Mouse (Mus musculus): ENCODE measurements at regions not wholly inside any gene's neighbourhood (a gene's known extent, or its start where the extent isn't known, plus 50 kb on each side); places are given as distances from the start of the nearest gene placed in this dataset.
A peak's percentile ranks its signal among the peaks of the same experiment; 100 is the strongest.

- intact Hi-C loops (cut with DNase I) = no loop called here
- no peak for DNase-seq
Observed at GRCm38 (mm10) chr17:62546286-62546685, 334.8 kb downstream of the Efna5 start.

GRCm38 (mm10) chr17:62545330-62545729 lies 335.8 kb downstream of the Efna5 start:
- DNase-seq = peak; percentile 25 to 37
- intact Hi-C loops (cut with DNase I) = no loop called here

DNA sequence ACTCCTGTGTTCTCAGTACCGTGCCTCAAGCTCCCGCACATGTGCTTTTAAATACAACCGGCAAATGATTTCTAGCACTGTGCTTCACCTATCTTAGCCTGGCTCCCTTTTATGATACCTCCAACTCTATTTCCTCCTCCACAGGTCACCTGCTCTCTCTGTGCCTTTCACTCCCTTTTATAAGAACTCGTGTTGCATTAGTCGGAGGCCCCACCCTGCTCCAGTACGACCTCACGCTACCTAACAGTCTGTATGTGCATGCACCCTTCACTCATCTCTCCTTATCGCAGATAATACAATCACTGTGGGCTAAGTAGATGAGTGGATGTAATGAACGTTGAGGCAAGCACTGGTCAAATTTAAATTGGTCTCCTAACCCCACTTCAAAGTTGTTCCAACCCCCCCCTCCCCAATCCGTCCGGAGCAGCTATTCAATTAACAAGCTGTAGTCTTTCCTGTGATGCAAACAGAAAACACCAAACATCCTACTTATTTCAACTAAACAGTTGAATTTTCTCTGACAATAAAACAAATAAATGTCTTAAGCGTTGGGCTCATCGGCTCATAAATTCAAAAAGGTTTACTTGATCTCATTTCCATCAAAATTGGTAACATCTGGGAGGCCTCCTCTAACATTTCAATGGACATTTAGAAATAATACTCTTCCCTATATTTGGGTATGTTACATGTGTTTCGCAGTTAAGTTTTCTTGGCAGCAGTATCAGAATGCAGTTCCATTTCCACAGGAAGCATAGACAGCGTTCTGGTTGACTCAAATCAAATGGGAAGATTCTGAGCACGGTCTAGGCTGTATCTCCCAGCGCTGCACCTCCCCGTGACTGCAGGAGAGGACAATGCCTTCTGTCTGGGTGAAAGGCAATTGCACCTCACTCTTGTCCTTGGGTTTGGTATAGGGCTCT lies 337.8 kb downstream of the Efna5 start:
- intact Hi-C loops (cut with DNase I) = no loop called here
- peak; percentile 4 to 9 for DNase-seq

DNA sequence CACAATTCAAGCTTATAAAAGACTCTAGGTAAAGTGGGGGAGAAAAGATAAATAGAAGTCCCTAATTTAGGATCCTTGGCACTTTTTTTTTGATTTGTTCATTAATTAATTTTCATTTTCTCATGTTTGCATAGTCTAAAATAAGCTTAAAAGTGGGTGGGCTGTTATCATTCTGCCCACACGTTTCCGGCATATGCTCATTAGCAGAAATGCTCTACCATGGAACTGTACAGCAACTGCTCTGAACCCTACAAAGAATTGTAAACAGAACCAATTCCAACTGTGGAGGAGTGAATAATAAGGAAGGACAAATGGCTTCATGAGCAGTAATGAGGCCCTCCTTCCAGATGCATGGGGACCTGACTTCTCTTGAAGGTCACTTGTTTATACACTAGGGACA lies 351.2 kb downstream of the Efna5 start:
- DNase-seq = no peak
- intact Hi-C loops (cut with DNase I) = no loop called here

GRCm38 (mm10) chr17:62527556-62527955 lies 353.6 kb downstream of the Efna5 start:
- intact Hi-C loops (cut with DNase I) = no loop called here

DNA sequence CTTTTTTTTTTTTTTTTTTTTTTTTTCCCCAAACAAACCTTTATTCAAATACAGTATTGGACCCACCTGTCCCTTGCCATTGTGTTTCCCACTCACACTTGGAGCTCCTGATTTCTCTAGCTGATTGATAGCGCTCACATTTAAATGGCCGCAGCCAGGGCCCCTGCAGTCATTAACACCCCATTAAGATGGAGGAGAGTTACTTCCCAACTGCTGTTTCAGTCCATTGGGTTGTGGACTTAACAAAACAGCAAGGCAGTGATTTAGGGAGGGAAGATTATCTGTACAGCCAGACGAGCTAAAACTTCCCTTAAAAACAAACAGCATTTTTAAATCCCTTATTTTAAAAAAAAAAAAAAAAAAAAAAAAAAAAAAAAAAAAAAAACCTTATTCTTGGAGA lies 367.5 kb downstream of the Efna5 start:
- intact Hi-C loops (cut with DNase I) = no loop called here

More at GRCm38 (mm10) chr17:62527556-62527955, 353.6 kb downstream of the Efna5 start:
- no peak for DNase-seq

DNA sequence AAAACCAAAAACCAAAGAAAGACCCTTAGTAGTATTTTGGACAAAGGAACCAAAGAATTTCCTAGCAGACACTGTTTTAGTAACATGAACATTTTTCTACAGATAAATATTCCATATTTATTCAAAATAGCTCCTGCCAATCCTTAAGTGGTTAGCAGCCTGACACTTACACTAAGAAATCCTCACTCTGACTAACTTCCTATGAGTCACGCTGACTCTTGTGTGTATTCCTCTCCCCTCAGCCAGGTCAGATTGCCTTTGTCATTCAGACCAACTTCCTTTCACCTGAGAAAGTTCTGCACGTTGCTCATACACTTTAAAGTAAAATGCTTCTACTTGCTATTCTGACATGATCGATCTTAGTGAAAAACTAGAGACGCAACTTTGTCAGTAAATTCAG lies 370.9 kb downstream of the Efna5 start:
- no peak for DNase-seq

More for the DNA sequence above, 367.5 kb downstream of the Efna5 start:
- no peak for DNase-seq

DNA sequence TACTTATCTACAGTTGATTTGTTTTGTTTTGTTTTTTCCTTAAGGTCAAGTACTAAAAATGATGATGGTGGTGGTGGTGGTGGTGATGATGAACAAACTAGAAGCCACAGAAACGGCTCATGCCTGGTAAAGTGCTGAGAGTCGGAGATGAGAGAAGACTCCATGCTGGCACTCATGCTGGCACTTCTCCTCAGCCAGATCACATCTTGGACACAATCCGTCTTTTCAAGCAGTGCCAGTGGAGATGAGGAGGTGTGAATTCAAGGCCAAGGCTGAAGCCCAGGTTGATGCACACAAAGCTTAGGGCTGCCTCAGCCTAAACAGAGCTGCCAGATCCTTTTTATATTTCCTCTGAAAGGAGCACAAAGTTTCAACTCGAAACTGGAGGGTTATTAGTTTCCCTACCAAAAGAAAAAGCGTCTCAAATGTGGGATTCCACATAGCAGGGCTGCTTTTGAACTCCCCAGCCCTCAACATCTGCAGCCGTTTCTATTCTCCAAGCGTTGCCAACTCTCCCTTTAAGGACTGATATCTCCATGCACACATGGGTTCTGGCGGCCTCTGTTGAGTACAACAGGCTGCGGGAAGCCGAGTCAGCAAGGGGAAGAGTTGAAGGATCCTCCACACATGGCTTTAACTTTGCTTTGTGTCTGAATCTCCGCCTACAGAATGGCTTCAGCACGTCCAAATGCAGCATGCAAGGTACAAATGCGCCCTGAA lies 373.2 kb downstream of the Efna5 start:
- intact Hi-C loops (cut with DNase I) = no loop called here
- peak; percentile 7 to 10 for DNase-seq

More for the DNA sequence above, 370.9 kb downstream of the Efna5 start:
- intact Hi-C loops (cut with DNase I) = no loop called here

- DNase-seq = no peak
- intact Hi-C loops (cut with DNase I) = no loop called here
Observed at GRCm38 (mm10) chr17:62504691-62505090, 376.4 kb downstream of the Efna5 start.

- intact Hi-C loops (cut with DNase I) = no loop called here
- DNase-seq = no peak
Observed at GRCm38 (mm10) chr17:62470739-62471138, 410.4 kb downstream of the Efna5 start.

DNA sequence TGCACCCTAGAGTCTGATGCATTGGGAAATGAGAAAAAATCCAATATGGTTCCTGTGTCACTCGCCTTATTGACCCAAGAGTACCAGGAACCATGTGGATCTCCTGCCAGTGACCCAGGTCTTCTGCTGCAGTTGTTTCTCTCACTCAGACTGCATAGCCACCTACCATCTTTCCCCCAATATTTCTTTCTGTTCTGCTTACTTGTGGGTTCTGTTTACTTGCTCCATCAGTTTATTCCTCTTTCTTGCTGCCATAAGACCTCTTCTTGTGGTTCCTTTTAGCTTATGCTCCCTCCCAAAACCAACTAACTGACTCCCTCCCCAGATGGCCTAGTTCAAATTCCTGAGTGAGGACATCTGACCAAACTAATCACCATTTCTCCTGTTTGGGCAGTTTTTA lies 411.8 kb downstream of the Efna5 start:
- intact Hi-C loops (cut with DNase I) = no loop called here
- DNase-seq = no peak

GRCm38 (mm10) chr17:62468859-62469258 lies 412.3 kb downstream of the Efna5 start:
- intact Hi-C loops (cut with DNase I) = no loop called here

DNA sequence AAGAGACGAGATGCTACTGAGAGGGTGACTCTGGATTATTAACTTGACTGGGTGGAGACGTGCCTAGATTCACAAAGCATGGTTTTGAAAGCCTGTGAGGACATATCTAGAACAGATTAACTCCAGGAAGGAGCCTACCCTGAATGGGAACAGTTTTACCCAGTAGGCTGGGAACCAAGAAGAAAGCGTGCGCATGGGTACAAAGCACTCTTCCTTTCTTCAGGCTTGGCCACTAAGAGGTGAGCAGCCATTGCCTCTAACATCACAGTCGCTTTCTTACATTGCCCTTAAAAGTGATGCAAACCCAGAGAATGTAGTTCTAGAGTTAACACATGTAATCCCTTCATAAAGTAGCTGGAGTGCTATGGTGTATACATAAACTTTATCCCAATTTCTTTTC lies 414.0 kb downstream of the Efna5 start:
- DNase-seq = no peak
- intact Hi-C loops (cut with DNase I) = no loop called here

More at GRCm38 (mm10) chr17:62468859-62469258, 412.3 kb downstream of the Efna5 start:
- no peak for DNase-seq

DNA sequence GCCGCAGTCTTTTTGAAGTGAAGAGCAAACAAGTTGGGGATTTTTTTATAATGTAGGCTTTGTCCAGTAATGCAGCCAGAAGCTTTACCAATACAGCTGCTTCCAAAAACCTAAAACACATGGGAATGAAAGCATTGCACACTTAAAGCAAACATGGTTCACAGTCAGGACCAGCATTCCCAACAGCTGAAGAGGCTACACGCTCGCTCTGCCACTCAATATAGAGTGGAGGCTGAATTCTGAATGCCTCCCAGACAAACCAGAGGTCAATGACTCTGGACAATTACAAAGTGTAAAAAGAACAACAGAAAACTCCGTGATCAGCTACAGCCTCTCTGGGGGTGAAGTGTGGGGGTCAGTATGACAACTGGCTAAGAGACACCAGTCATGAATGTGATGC lies 416.1 kb downstream of the Efna5 start:
- intact Hi-C loops (cut with DNase I) = no loop called here
- no peak for DNase-seq

DNA sequence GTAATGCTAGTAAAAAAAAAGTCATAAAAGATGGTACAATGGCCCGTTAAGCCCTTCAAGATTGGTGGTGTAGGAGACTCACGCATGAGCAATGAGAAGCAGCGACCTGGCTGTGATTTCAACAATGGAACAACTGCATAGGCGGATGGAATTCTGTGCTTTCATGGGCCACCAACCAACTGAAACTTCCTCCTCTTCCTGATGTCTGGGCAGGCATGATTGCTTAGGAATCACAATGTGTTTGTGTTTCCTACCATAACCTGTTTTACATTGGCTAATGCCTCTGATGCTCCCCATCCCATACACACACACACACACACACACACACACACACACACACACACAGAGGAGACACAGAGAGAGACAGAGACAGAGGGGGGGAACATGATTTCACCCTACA lies 416.9 kb downstream of the Efna5 start:
- intact Hi-C loops (cut with DNase I) = no loop called here
- no peak for DNase-seq

DNA sequence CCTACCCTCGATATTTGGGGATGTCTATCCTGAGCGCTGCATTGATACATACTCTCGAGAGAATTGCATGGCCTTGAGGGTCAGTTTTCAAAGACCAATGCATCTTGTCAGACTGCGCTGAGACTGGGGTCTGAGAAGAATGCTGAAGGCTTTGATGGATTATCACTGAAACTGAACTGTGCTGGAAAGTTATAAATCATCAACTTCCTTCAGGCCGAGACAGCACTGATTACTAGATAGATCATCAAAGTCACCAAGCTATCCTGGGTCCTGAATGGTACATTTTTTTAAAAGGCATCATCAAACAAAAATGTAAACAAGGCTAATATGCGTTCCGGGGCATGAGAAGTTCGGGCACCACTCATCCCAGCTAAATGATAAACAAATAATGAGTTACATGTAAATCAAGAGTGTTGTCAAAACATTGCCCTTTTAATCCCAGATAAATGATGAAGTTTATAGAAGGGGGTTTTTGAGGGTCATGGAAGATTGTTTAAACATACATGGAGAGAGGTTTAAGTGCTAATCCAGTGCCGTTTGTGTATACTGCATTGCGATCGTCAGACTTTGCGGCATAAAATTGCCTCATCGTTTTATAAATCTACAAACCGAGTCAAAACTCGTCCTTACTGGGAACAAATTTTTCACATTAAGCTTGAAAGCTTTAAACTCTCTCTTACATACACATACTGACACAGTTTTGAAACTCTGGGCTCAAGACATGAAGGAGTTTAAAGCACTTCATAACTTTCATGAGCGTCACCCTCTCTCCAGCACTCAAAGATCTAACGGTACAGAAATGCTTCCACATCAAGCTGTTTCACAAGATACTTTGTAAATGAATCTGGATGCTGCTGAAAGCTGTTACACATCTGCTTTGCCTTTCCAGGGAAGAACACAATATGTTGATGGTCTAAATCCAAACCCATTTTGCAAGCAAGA lies 419.5 kb downstream of the Efna5 start:
- no peak for DNase-seq
- intact Hi-C loops (cut with DNase I) = no loop called here

DNA sequence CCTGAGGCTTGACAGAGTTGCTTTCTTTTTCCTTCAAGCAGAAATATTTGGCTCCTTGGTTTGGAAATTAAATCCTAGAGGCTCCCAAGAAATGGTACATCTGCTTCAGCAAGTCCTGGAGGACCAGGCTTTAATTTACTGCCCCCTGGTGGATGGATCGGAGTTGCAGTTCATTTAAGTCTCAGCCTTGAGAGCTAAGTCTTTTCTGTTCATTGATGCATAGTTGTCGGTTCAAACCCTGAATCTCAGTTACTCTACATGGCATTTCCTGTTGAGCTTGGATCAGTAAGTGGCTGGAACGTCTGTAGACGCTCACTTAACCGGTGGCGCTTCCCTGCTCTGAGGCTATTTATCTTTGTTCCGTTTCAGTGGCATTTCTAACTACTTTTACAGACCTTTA lies 422.2 kb downstream of the Efna5 start:
- intact Hi-C loops (cut with DNase I) = no loop called here
- DNase-seq = peak; percentile 57 to 75

- intact Hi-C loops (cut with DNase I) = no loop called here
- DNase-seq = no peak
Observed at GRCm38 (mm10) chr17:62438045-62438444, 443.1 kb downstream of the Efna5 start.

GRCm38 (mm10) chr17:62436044-62436443 lies 445.1 kb downstream of the Efna5 start:
- DNase-seq = peak; percentile 29 to 46
- intact Hi-C loops (cut with DNase I) = no loop called here
